Mouse (Mus musculus): ENCODE measurements at regions not wholly inside any gene's neighbourhood (a gene's known extent, or its start where the extent isn't known, plus 50 kb on each side); places are given as distances from the start of the nearest gene placed in this dataset.

- Histone ChIP-seq H3K27ac (ENCODE audit: low read length) (no peak overlapping the region), H3K4me2 (ENCODE audit: low read depth, low read length) (no peak overlapping the region), H3K27me3 (ENCODE audit: control insufficient read depth, insufficient read depth, low read depth, low read length) (no peaks in the 10 kb centered on the region), H3K4me3 (ENCODE audit: low read length) (no peak overlapping the region), H3K9ac (ENCODE audit: low read length) (no peak overlapping the region), H3K4me1 (replicated peaks; ENCODE audit: control insufficient read depth, insufficient read depth, low read length) (no peaks in the 10 kb centered on the region), H3K36me3 (ENCODE audit: control insufficient read depth, insufficient read depth, low read length) (no peaks in the 10 kb centered on the region), H3K9me3 (ENCODE audit: control insufficient read depth, low read length) (no peaks in the 10 kb centered on the region)
- 75% methylated on average over 1 of the region's 1 CpGs for WGBS
- no peak for ATAC-seq (ENCODE audit: low read depth)
Measured at GRCm38 (mm10) chr6:106876690-106877089, 76.8 kb upstream of the Crbn start.

GRCm38 (mm10) chr6:106891879-106892638 lies 92.2 kb upstream of the Crbn start:
- WGBS: 54% methylated on average over 4 of the region's 4 CpGs
- Histone ChIP-seq H3K36me3 (ENCODE audit: control insufficient read depth, insufficient read depth, low read length) (no peaks in the 10 kb centered on the region), H3K27ac (ENCODE audit: low read length) (no peak overlapping the region), H3K9ac (ENCODE audit: low read length) (no peak overlapping the region), H3K27me3 (ENCODE audit: control insufficient read depth, insufficient read depth, low read depth, low read length) (no peaks in the 10 kb centered on the region), H3K4me2 (ENCODE audit: low read depth, low read length) (no peak overlapping the region), H3K9me3 (ENCODE audit: control insufficient read depth, low read length) (no peaks in the 10 kb centered on the region), H3K4me1 (replicated peaks; ENCODE audit: control insufficient read depth, insufficient read depth, low read length) (no peaks in the 10 kb centered on the region), H3K4me3 (ENCODE audit: low read length) (no peak overlapping the region)
- ATAC-seq (ENCODE audit: low read depth): no peak

- ATAC-seq (ENCODE audit: low read depth): no peak
- Histone ChIP-seq H3K27ac (ENCODE audit: low read length) (no peak overlapping the region), H3K4me1 (replicated peaks; ENCODE audit: control insufficient read depth, insufficient read depth, low read length) (no peaks in the 10 kb centered on the region), H3K9me3 (ENCODE audit: control insufficient read depth, low read length) (no peaks in the 10 kb centered on the region), H3K9ac (ENCODE audit: low read length) (no peak overlapping the region), H3K4me3 (ENCODE audit: low read length) (no peak overlapping the region), H3K4me2 (ENCODE audit: low read depth, low read length) (no peak overlapping the region), H3K36me3 (ENCODE audit: control insufficient read depth, insufficient read depth, low read length) (no peaks in the 10 kb centered on the region), H3K27me3 (ENCODE audit: control insufficient read depth, insufficient read depth, low read depth, low read length) (no peaks in the 10 kb centered on the region)
- WGBS: 43% methylated on average over 2 of the region's 2 CpGs
Measured at GRCm38 (mm10) chr6:106892639-106892934, 92.7 kb upstream of the Crbn start.

GRCm38 (mm10) chr6:106903953-106904683 lies 104.2 kb upstream of the Crbn start:
- Histone ChIP-seq H3K9me3 (ENCODE audit: control insufficient read depth, low read length) (no peaks in the 10 kb centered on the region), H3K27me3 (ENCODE audit: control insufficient read depth, insufficient read depth, low read depth, low read length) (no peaks in the 10 kb centered on the region), H3K4me1 (replicated peaks; ENCODE audit: control insufficient read depth, insufficient read depth, low read length) (no peaks in the 10 kb centered on the region), H3K27ac (ENCODE audit: low read length) (no peak overlapping the region), H3K4me2 (ENCODE audit: low read depth, low read length) (no peak overlapping the region), H3K9ac (ENCODE audit: low read length) (no peak overlapping the region), H3K4me3 (ENCODE audit: low read length) (no peak overlapping the region), H3K36me3 (ENCODE audit: control insufficient read depth, insufficient read depth, low read length) (no peaks in the 10 kb centered on the region)
- WGBS: 75% methylated on average over 8 of the region's 8 CpGs
- ATAC-seq (ENCODE audit: low read depth): no peak

- Histone ChIP-seq H3K4me2 (ENCODE audit: low read depth, low read length) (no peak overlapping the region), H3K4me3 (ENCODE audit: low read length) (no peak overlapping the region), H3K4me1 (replicated peaks; ENCODE audit: control insufficient read depth, insufficient read depth, low read length) (no peaks in the 10 kb centered on the region), H3K36me3 (ENCODE audit: control insufficient read depth, insufficient read depth, low read length) (no peaks in the 10 kb centered on the region), H3K27ac (ENCODE audit: low read length) (no peak overlapping the region), H3K9ac (ENCODE audit: low read length) (no peak overlapping the region), H3K9me3 (ENCODE audit: control insufficient read depth, low read length) (no peaks in the 10 kb centered on the region), H3K27me3 (ENCODE audit: control insufficient read depth, insufficient read depth, low read depth, low read length) (no peaks in the 10 kb centered on the region)
- WGBS: 67% methylated on average over 2 of the region's 2 CpGs
- ATAC-seq (ENCODE audit: low read depth): no peak
Measured at GRCm38 (mm10) chr6:106915121-106915520, 115.2 kb upstream of the Crbn start.

GRCm38 (mm10) chr6:106916683-106917289 lies 116.9 kb upstream of the Crbn start:
- H3K4me3 ChIP-seq (ENCODE audit: low read length): no peak overlapping the region
- whole genome bisulfite sequencing: 97% methylated on average over 3 of the region's 3 CpGs
- no peaks in the 10 kb centered on the region for H3K36me3 ChIP-seq (ENCODE audit: control insufficient read depth, insufficient read depth, low read length)
- no peak overlapping the region for H3K27ac ChIP-seq (ENCODE audit: low read length)
- no peak overlapping the region for H3K4me2 ChIP-seq (ENCODE audit: low read depth, low read length)
- H3K27me3 ChIP-seq (ENCODE audit: control insufficient read depth, insufficient read depth, low read depth, low read length): no peaks in the 10 kb centered on the region
- no peaks in the 10 kb centered on the region for H3K4me1 ChIP-seq (replicated peaks; ENCODE audit: control insufficient read depth, insufficient read depth, low read length)
- ATAC-seq (ENCODE audit: low read depth): no peak
- H3K9me3 ChIP-seq (ENCODE audit: control insufficient read depth, low read length): no peaks in the 10 kb centered on the region
- no peak overlapping the region for H3K9ac ChIP-seq (ENCODE audit: low read length)

- Histone ChIP-seq H3K9me3 (ENCODE audit: control insufficient read depth, low read length) (no peaks in the 10 kb centered on the region), H3K4me3 (ENCODE audit: low read length) (no peak overlapping the region), H3K9ac (ENCODE audit: low read length) (no peak overlapping the region), H3K27me3 (ENCODE audit: control insufficient read depth, insufficient read depth, low read depth, low read length) (no peaks in the 10 kb centered on the region), H3K4me2 (ENCODE audit: low read depth, low read length) (no peak overlapping the region), H3K36me3 (ENCODE audit: control insufficient read depth, insufficient read depth, low read length) (no peaks in the 10 kb centered on the region), H3K27ac (ENCODE audit: low read length) (no peak overlapping the region), H3K4me1 (replicated peaks; ENCODE audit: control insufficient read depth, insufficient read depth, low read length) (no peaks in the 10 kb centered on the region)
- 13% methylated on average over 2 of the region's 2 CpGs for WGBS
- ATAC-seq (ENCODE audit: low read depth): no peak
Measured at GRCm38 (mm10) chr6:106920951-106921350, 121.1 kb upstream of the Crbn start.

GRCm38 (mm10) chr6:106925486-106925885 lies 125.6 kb upstream of the Crbn start:
- 61% methylated on average over 2 of the region's 2 CpGs for WGBS
- H3K36me3 ChIP-seq (ENCODE audit: control insufficient read depth, insufficient read depth, low read length): no peaks in the 10 kb centered on the region
- H3K4me2 ChIP-seq (ENCODE audit: low read depth, low read length): no peak overlapping the region
- ATAC-seq (ENCODE audit: low read depth): no peak
- no peak overlapping the region for H3K9ac ChIP-seq (ENCODE audit: low read length)
- H3K4me1 ChIP-seq (replicated peaks; ENCODE audit: control insufficient read depth, insufficient read depth, low read length): no peaks in the 10 kb centered on the region
- no peaks in the 10 kb centered on the region for H3K9me3 ChIP-seq (ENCODE audit: control insufficient read depth, low read length)
- no peaks in the 10 kb centered on the region for H3K27me3 ChIP-seq (ENCODE audit: control insufficient read depth, insufficient read depth, low read depth, low read length)
- H3K4me3 ChIP-seq (ENCODE audit: low read length): no peak overlapping the region
- H3K27ac ChIP-seq (ENCODE audit: low read length): no peak overlapping the region

GRCm38 (mm10) chr6:106933584-106933983 lies 133.7 kb upstream of the Crbn start:
- Histone ChIP-seq H3K4me2 (ENCODE audit: low read depth, low read length) (no peak overlapping the region), H3K4me3 (ENCODE audit: low read length) (no peak overlapping the region), H3K9ac (ENCODE audit: low read length) (no peak overlapping the region), H3K27ac (ENCODE audit: low read length) (no peak overlapping the region), H3K9me3 (ENCODE audit: control insufficient read depth, low read length) (no peaks in the 10 kb centered on the region), H3K36me3 (ENCODE audit: control insufficient read depth, insufficient read depth, low read length) (no peaks in the 10 kb centered on the region), H3K27me3 (ENCODE audit: control insufficient read depth, insufficient read depth, low read depth, low read length) (no peaks in the 10 kb centered on the region), H3K4me1 (replicated peaks; ENCODE audit: control insufficient read depth, insufficient read depth, low read length) (no peaks in the 10 kb centered on the region)
- no peak for ATAC-seq (ENCODE audit: low read depth)
- WGBS: 61% methylated on average over 6 of the region's 6 CpGs

Measured in lung, embryonic 16.5 days (tissue).